Mouse (Mus musculus) hindbrain, embryonic 16.5 days (tissue): ENCODE results near the gene Pygl. TPM values are rescaled to one million over a fixed set of nuclear protein-coding genes. Genes with fewer than 3 reads are reported as not detected.

ENCODE experiments used
- ATAC-seq: fragments of 200-750 bp; cut with Nextera tagmentation; 2 replicates; pipeline ENCODE4 v1.8.0; 2017; ENCODE audit warnings: moderate TSS enrichment, moderate library complexity
- H3K27ac ChIP-seq: fragments of 300-500 bp; sonication (generic); 2 replicates; pipeline ENCODE4 v1.5.1; 2014; ENCODE audit warnings: low read depth, mild to moderate bottlenecking, control low read depth, low read length, moderate library complexity
- H3K27me3 ChIP-seq: fragments of 300-500 bp; sonication (generic); replicated peaks from 2 replicates; pipeline ENCODE4 v1.6.1; 2014; ENCODE audit warnings: low read length; ENCODE audit not compliant: control insufficient read depth, insufficient read depth
- H3K36me3 ChIP-seq: fragments of 300-500 bp; sonication (generic); 2 replicates; pipeline ENCODE4 v1.6.1; 2014; ENCODE audit warnings: mild to moderate bottlenecking, low read length, moderate library complexity, mixed read lengths; ENCODE audit not compliant: control insufficient read depth, insufficient read depth
- H3K4me1 ChIP-seq: fragments of 300-500 bp; sonication (generic); 2 replicates; pipeline ENCODE4 v1.6.1; 2014; ENCODE audit warnings: low read depth, low read length; ENCODE audit not compliant: control insufficient read depth, insufficient read depth
- H3K4me2 ChIP-seq: fragments of 300-500 bp; sonication (generic); 2 replicates; pipeline ENCODE4 v1.6.1; 2014; ENCODE audit warnings: mild to moderate bottlenecking, low read length, control low read depth, moderate library complexity
- H3K4me3 ChIP-seq: fragments of 300-500 bp; sonication (generic); 2 replicates; pipeline ENCODE4 v1.5.1; 2014; ENCODE audit warnings: mild to moderate bottlenecking, low read length, control low read depth, moderate library complexity
- H3K9ac ChIP-seq: fragments of 300-500 bp; sonication (generic); 2 replicates; pipeline ENCODE4 v1.6.1; 2014; ENCODE audit warnings: low read depth, mild to moderate bottlenecking, control low read depth, low read length, moderate library complexity
- H3K9me3 ChIP-seq: fragments of 300-500 bp; sonication (generic); 2 replicates; pipeline ENCODE4 v1.6.1; 2014; ENCODE audit warnings: mild to moderate bottlenecking, low read length, moderate library complexity; ENCODE audit not compliant: control insufficient read depth
- WGBS: fragments of 180-500 bp; shearing (Covaris S2); extraction: QIAGEN DNeasy Blood & Tissue Kit; methylation state at CpG from one replicate; pipeline ENCODE4 v1.1.7; 2014; 5-methylcytosine and 5-hydroxymethylcytosine counted together
- polyA plus RNA-seq: library from polyadenylated mRNA; unstranded; fragments of >200 nt; fragmentation: Nextera tagmentation; extraction: Ambion mirVana; gene quantifications from 2 replicates; pipeline ENCODE4 v1.2.1, GENCODE M21; 2015

The Pygl gene
- polyA plus RNA-seq = 9.6 and 9.9 TPM in 2 replicates

DNA sequence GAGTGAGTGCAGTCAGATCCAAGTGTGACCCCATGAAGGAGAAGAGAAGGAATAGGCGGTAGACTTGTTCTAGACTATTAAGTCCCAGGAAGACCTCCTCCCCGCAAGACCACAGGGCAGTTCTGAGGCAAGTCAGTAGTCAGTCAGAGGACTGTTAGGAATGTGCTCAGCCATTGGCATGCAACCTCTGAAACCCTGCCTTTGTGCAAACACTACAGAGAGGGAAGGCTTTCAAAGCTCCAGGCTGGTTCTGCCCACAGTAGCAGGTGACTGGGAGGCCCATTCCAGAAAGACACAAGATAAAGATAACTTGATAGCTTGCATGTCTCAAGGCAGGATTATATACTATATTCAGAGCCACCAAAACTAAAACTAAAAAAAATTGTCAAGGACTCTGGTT is at the start of gene Pygl:
TSS of gene Pygl (minus strand) at position 195 of the 400 bp plus-strand sequence.
- H3K4me2 ChIP-seq = no peak within 1 kb of the TSS
- no peaks in the 10 kb centered on the region for H3K9me3 ChIP-seq
- H3K4me3 ChIP-seq = no peak within 1 kb of the TSS
- no peak within 1 kb of the TSS for H3K9ac ChIP-seq
- peaks cover 17% of the 10 kb centered on the region for H3K4me1 ChIP-seq
- 84% methylated on average over 2 of the region's 2 CpGs for WGBS
- no peaks in the 10 kb centered on the region for H3K36me3 ChIP-seq
- no peak within 1 kb of the TSS for H3K27ac ChIP-seq
- H3K27me3 ChIP-seq = peaks cover 3% of the 10 kb centered on the region; the same call in 1 of the 2 replicates
- no peak for ATAC-seq

- no peaks in the 10 kb centered on the region for H3K4me1 ChIP-seq
- 82% methylated on average over 2 of the region's 2 CpGs for WGBS
- H3K36me3 ChIP-seq = 0 out of 2 replicates have a peak, but pooled peaks cover 2% of the 10 kb centered on the region
- no peak for ATAC-seq
- no peaks in the 10 kb centered on the region for H3K27me3 ChIP-seq
- no peak overlapping the region for H3K27ac ChIP-seq
- H3K4me3 ChIP-seq = no peak overlapping the region
- no peak overlapping the region for H3K4me2 ChIP-seq
- no peak overlapping the region for H3K9ac ChIP-seq
- no peaks in the 10 kb centered on the region for H3K9me3 ChIP-seq
Measured at GRCm38 (mm10) chr12:70280930-70281329, 49.6 kb upstream of the Pygl start.

- Histone ChIP-seq H3K4me2 (no peak overlapping the region), H3K4me3 (no peak overlapping the region), H3K27ac (no peak overlapping the region), H3K9me3 (no peaks in the 10 kb centered on the region), H3K36me3 (0 out of 2 replicates have a peak, but pooled peaks cover 2% of the 10 kb centered on the region), H3K27me3 (no peaks in the 10 kb centered on the region), H3K4me1 (no peaks in the 10 kb centered on the region), H3K9ac (no peak overlapping the region)
- no peak for ATAC-seq
- 90% methylated on average over 10 of the region's 10 CpGs for WGBS
Measured at GRCm38 (mm10) chr12:70280381-70280780, 49.1 kb upstream of the Pygl start.

- Histone ChIP-seq H3K4me2 (no peak overlapping the region), H3K9ac (no peak overlapping the region), H3K9me3 (no peaks in the 10 kb centered on the region), H3K4me1 (no peaks in the 10 kb centered on the region), H3K27me3 (no peaks in the 10 kb centered on the region), H3K4me3 (no peak overlapping the region), H3K27ac (no peak overlapping the region), H3K36me3 (0 out of 2 replicates have a peak, but pooled peaks cover 6% of the 10 kb centered on the region)
- ATAC-seq = no peak
- 63% methylated on average over 12 of the region's 12 CpGs for WGBS
Measured at GRCm38 (mm10) chr12:70277071-70277939, 46.0 kb upstream of the Pygl start.

DNA sequence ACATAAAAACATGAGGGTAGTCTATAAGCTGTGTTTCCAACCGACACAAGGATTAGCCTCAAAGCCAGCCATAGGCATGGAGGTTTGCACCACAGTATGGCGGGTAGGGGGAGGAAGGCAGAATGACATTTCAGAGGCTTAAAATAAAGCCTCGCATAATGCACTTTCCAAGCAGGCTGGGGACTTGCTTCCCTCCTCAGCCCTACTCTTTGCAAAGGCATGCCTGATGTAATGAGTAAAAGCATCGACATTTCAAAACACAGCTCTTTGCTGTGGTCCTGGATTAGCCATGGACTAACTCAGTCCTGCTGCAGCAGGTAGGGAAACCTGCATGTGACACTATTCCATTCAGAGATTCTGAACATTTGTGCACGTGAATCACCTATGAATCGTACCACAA is 38.4 kb upstream of the Pygl start:
- Histone ChIP-seq H3K27ac (no peak overlapping the region), H3K36me3 (peaks cover 14% of the 10 kb centered on the region), H3K9me3 (no peaks in the 10 kb centered on the region), H3K27me3 (no peaks in the 10 kb centered on the region), H3K4me2 (no peak overlapping the region), H3K4me3 (no peak overlapping the region), H3K4me1 (no peaks in the 10 kb centered on the region), H3K9ac (no peak overlapping the region)
- WGBS = 81% methylated on average over 6 of the region's 6 CpGs
- no peak for ATAC-seq

- peaks cover 11% of the 10 kb centered on the region for H3K36me3 ChIP-seq
- no peak overlapping the region for H3K27ac ChIP-seq
- H3K4me1 ChIP-seq = no peaks in the 10 kb centered on the region
- WGBS = 87% methylated on average over 9 of the region's 9 CpGs
- no peak overlapping the region for H3K4me2 ChIP-seq
- H3K4me3 ChIP-seq = no peak overlapping the region
- H3K9ac ChIP-seq = no peak overlapping the region
- no peaks in the 10 kb centered on the region for H3K9me3 ChIP-seq
- ATAC-seq = no peak
- H3K27me3 ChIP-seq = no peaks in the 10 kb centered on the region
Measured at GRCm38 (mm10) chr12:70267314-70267713, 36.0 kb upstream of the Pygl start.

DNA sequence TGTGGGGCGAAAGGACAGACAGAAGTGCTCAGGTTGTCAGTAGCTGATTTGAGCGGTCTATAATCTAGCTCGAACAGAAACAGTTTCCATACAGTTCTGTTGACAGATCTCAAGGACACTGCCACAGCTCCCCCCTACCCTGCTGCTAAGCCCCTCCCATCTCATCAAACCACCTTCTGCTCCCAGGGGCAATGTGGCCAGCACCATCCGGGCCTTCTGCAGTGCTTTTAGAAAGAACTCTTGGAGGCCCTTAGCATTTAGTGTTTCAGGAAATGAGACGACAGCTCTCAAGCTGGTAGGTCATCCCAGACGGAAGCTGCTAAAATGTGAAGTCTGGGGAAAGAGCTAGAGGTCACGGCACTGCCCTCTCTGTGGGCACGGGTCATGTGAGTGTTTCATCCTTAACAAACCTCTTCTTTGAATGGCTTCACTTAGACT is 35.2 kb upstream of the Pygl start:
- H3K27ac ChIP-seq = no peak overlapping the region
- peaks cover 12% of the 10 kb centered on the region for H3K36me3 ChIP-seq
- WGBS = 47% methylated on average over 8 of the region's 8 CpGs
- no peaks in the 10 kb centered on the region for H3K27me3 ChIP-seq
- no peaks in the 10 kb centered on the region for H3K9me3 ChIP-seq
- H3K4me3 ChIP-seq = no peak overlapping the region
- ATAC-seq = no peak
- H3K4me2 ChIP-seq = no peak overlapping the region
- H3K9ac ChIP-seq = no peak overlapping the region
- H3K4me1 ChIP-seq = no peaks in the 10 kb centered on the region

- no peaks in the 10 kb centered on the region for H3K27me3 ChIP-seq
- no peaks in the 10 kb centered on the region for H3K4me1 ChIP-seq
- ATAC-seq = no peak
- 23% methylated on average over 7 of the region's 7 CpGs for WGBS
- H3K36me3 ChIP-seq = peaks cover 12% of the 10 kb centered on the region
- H3K27ac ChIP-seq = no peak overlapping the region
- no peaks in the 10 kb centered on the region for H3K9me3 ChIP-seq
- no peak overlapping the region for H3K4me2 ChIP-seq
- H3K4me3 ChIP-seq = no peak overlapping the region
- no peak overlapping the region for H3K9ac ChIP-seq
Measured at GRCm38 (mm10) chr12:70263721-70264120, 32.4 kb upstream of the Pygl start.

GRCm38 (mm10) chr12:70262271-70262953 is 31.1 kb upstream of the Pygl start:
- H3K27ac ChIP-seq = no peak overlapping the region
- no peak overlapping the region for H3K4me3 ChIP-seq
- H3K4me1 ChIP-seq = no peaks in the 10 kb centered on the region
- peaks cover 8% of the 10 kb centered on the region for H3K36me3 ChIP-seq
- H3K4me2 ChIP-seq = no peak overlapping the region
- H3K9ac ChIP-seq = no peak overlapping the region
- H3K27me3 ChIP-seq = no peaks in the 10 kb centered on the region
- H3K9me3 ChIP-seq = no peaks in the 10 kb centered on the region
- no peak for ATAC-seq
- 93% methylated on average over 17 of the region's 17 CpGs for WGBS
